Mouse (Mus musculus): ENCODE data around the gene Ikzf2. TPM values are rescaled to one million over a fixed set of nuclear protein-coding genes. Genes with fewer than 3 reads are reported as not detected.

Gene Ikzf2
- polyA plus RNA-seq, 1 experiment from 2014 or later = 3.8 TPM

DNA sequence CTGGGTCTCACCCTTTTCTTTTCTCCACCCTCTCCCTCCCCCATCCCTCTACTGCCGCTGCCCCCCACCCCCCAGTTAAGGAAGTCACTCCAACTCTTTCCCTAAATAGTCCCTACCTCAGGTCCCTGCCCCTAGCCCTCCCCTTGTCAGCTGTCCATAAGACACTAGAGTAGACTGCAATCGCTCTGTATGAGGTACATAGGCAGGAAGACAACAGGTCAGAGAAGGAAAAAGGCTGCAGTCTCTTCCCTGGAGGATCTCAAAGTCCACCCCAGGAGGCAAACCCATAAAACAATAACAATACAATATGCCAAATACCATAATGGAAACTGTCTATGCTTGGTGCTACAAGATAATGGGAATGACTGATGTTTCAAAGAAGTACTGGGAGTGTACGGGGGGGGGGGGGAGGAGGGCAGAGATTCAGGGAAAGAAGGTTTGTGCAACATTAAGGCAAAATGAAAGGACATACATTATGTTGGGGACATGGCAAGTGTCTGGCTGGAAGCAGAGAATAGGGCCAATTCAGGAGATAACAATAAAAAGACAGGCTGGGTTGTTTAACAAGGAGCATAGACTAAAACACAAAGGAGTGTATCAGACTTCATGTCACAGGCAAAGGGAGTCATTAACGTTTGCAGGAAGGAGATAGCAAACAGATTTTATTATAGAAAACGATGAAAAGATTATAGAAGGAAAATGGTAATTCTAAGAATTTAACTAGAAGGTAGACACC lies 30.8 kb downstream of the Ikzf2 start:
- H3K4me3 ChIP-seq (ENCODE audit: low read depth, low read length) = no peak overlapping the region
- no peaks in the 10 kb centered on the region for H3K4me1 ChIP-seq (ENCODE audit: control insufficient read depth, insufficient read depth, low read length)
- no peak overlapping the region for H3K4me2 ChIP-seq (ENCODE audit: low read length)
- no peak overlapping the region for H3K9ac ChIP-seq (ENCODE audit: low read depth, low read length)
- no peak for ATAC-seq
- H3K36me3 ChIP-seq (ENCODE audit: control insufficient read depth, insufficient read depth, low read length) = no peaks in the 10 kb centered on the region
- H3K27ac ChIP-seq (ENCODE audit: low read length) = no peak overlapping the region
- H3K27me3 ChIP-seq (ENCODE audit: control insufficient read depth, insufficient read depth, low read depth, low read length) = no peaks in the 10 kb centered on the region
- no peaks in the 10 kb centered on the region for H3K9me3 ChIP-seq (replicated peaks; ENCODE audit: control insufficient read depth, low read length, poor library complexity, severe bottlenecking)
- WGBS = 54% methylated on average over 5 of the region's 5 CpGs

GRCm38 (mm10) chr1:69655368-69655767 lies 31.7 kb downstream of the Ikzf2 start:
- Histone ChIP-seq H3K27me3 (ENCODE audit: control insufficient read depth, insufficient read depth, low read depth, low read length) (no peaks in the 10 kb centered on the region), H3K9me3 (replicated peaks; ENCODE audit: control insufficient read depth, low read length, poor library complexity, severe bottlenecking) (no peaks in the 10 kb centered on the region), H3K27ac (ENCODE audit: low read length) (no peak overlapping the region), H3K36me3 (ENCODE audit: control insufficient read depth, insufficient read depth, low read length) (no peaks in the 10 kb centered on the region), H3K4me2 (ENCODE audit: low read length) (no peak overlapping the region), H3K4me1 (ENCODE audit: control insufficient read depth, insufficient read depth, low read length) (no peaks in the 10 kb centered on the region), H3K4me3 (ENCODE audit: low read depth, low read length) (no peak overlapping the region), H3K9ac (ENCODE audit: low read depth, low read length) (no peak overlapping the region)
- no peak for ATAC-seq
- 95% methylated on average over 5 of the region's 5 CpGs for WGBS

DNA sequence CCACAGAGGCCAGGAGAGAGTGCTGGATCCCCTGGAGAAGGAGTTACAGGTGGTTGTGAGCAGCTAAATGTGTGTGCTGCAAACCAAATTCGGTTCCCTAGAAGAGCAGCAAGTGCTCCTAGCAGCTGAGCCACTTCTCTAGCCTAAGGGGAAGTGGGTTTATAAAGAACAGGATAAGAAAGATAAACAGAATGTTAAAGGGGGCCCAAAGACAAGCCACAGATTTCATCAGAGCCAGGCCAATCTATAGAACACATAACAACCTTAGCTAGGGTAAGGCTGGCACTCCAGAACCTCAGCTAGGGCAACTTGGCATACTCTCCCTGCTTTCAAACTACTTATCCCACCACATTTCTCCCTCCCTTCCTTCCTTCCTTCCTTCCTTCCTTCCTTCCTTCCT lies 32.1 kb downstream of the Ikzf2 start:
- no peaks in the 10 kb centered on the region for H3K36me3 ChIP-seq (ENCODE audit: control insufficient read depth, insufficient read depth, low read length)
- WGBS = 96% methylated on average over 1 of the region's 1 CpGs
- H3K4me3 ChIP-seq (ENCODE audit: low read depth, low read length) = no peak overlapping the region
- no peaks in the 10 kb centered on the region for H3K27me3 ChIP-seq (ENCODE audit: control insufficient read depth, insufficient read depth, low read depth, low read length)
- no peak for ATAC-seq
- H3K4me2 ChIP-seq (ENCODE audit: low read length) = no peak overlapping the region
- no peak overlapping the region for H3K9ac ChIP-seq (ENCODE audit: low read depth, low read length)
- no peaks in the 10 kb centered on the region for H3K9me3 ChIP-seq (replicated peaks; ENCODE audit: control insufficient read depth, low read length, poor library complexity, severe bottlenecking)
- no peaks in the 10 kb centered on the region for H3K4me1 ChIP-seq (ENCODE audit: control insufficient read depth, insufficient read depth, low read length)
- no peak overlapping the region for H3K27ac ChIP-seq (ENCODE audit: low read length)

- no peak for ATAC-seq
- H3K4me2 ChIP-seq (ENCODE audit: low read length) = no peak overlapping the region
- H3K9ac ChIP-seq (ENCODE audit: low read depth, low read length) = no peak overlapping the region
- H3K36me3 ChIP-seq (ENCODE audit: control insufficient read depth, insufficient read depth, low read length) = no peaks in the 10 kb centered on the region
- H3K4me3 ChIP-seq (ENCODE audit: low read depth, low read length) = no peak overlapping the region
- H3K27ac ChIP-seq (ENCODE audit: low read length) = no peak overlapping the region
- no peaks in the 10 kb centered on the region for H3K9me3 ChIP-seq (replicated peaks; ENCODE audit: control insufficient read depth, low read length, poor library complexity, severe bottlenecking)
- H3K4me1 ChIP-seq (ENCODE audit: control insufficient read depth, insufficient read depth, low read length) = no peaks in the 10 kb centered on the region
- no peaks in the 10 kb centered on the region for H3K27me3 ChIP-seq (ENCODE audit: control insufficient read depth, insufficient read depth, low read depth, low read length)
- 91% methylated on average over 2 of the region's 2 CpGs for WGBS
Observed at GRCm38 (mm10) chr1:69653419-69653818, 33.6 kb downstream of the Ikzf2 start.

GRCm38 (mm10) chr1:69643138-69643537 lies 43.9 kb downstream of the Ikzf2 start:
- Histone ChIP-seq H3K9me3 (replicated peaks; ENCODE audit: control insufficient read depth, low read length, poor library complexity, severe bottlenecking) (no peaks in the 10 kb centered on the region), H3K27ac (ENCODE audit: low read length) (no peak overlapping the region), H3K4me2 (ENCODE audit: low read length) (no peak overlapping the region), H3K9ac (ENCODE audit: low read depth, low read length) (no peak overlapping the region), H3K36me3 (ENCODE audit: control insufficient read depth, insufficient read depth, low read length) (no peaks in the 10 kb centered on the region), H3K4me3 (ENCODE audit: low read depth, low read length) (no peak overlapping the region), H3K4me1 (ENCODE audit: control insufficient read depth, insufficient read depth, low read length) (no peaks in the 10 kb centered on the region), H3K27me3 (ENCODE audit: control insufficient read depth, insufficient read depth, low read depth, low read length) (no peaks in the 10 kb centered on the region)
- ATAC-seq = no peak
- 80% methylated on average over 4 of the region's 4 CpGs for WGBS

DNA sequence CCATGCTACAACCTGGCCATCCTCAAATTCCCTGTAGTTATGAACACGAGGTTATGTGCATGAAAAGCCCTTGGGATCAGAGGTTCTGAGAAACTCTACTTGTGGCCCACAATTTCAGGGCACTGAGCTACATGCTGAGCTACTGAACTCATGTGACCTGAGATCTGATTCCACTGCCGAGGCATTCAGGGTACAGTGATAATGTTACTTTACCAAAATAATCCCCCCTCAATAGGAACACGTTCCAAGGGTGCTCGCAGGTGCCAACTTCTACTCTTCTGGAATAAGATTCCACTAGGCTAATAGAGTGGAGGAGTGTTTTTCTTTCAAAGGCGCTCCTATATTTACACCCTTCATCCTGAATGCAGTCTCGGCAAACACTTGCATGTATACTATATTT lies 45.1 kb downstream of the Ikzf2 start:
- Histone ChIP-seq H3K4me3 (ENCODE audit: low read depth, low read length) (no peak overlapping the region), H3K36me3 (ENCODE audit: control insufficient read depth, insufficient read depth, low read length) (no peaks in the 10 kb centered on the region), H3K9me3 (replicated peaks; ENCODE audit: control insufficient read depth, low read length, poor library complexity, severe bottlenecking) (no peaks in the 10 kb centered on the region), H3K4me2 (ENCODE audit: low read length) (no peak overlapping the region), H3K4me1 (ENCODE audit: control insufficient read depth, insufficient read depth, low read length) (no peaks in the 10 kb centered on the region), H3K27ac (ENCODE audit: low read length) (no peak overlapping the region), H3K9ac (ENCODE audit: low read depth, low read length) (no peak overlapping the region), H3K27me3 (ENCODE audit: control insufficient read depth, insufficient read depth, low read depth, low read length) (no peaks in the 10 kb centered on the region)
- 92% methylated on average over 6 of the region's 6 CpGs for whole genome bisulfite sequencing
- ATAC-seq = no peak

DNA sequence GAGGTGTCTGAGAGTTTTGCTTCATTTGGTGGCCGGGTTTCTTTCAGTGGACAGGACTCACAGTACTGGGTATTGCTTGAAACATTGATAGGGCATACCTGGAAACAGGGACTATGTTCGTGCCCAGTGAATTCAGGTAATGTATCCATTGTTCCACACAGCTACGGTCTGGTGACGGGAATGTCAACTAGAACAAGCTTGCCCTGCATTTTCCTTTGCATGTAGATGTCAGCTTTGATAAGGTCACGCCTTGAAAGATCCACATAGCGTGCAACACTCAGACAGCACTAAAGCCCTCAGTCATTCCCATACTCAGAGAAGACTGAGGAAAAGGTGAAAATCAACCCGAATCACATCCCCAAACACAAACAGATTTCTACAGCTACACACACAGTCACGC lies 48.7 kb downstream of the Ikzf2 start:
- no peak for ATAC-seq
- WGBS = 91% methylated on average over 8 of the region's 8 CpGs
- H3K27me3 ChIP-seq (ENCODE audit: control insufficient read depth, insufficient read depth, low read depth, low read length) = no peaks in the 10 kb centered on the region
- no peak overlapping the region for H3K27ac ChIP-seq (ENCODE audit: low read length)
- H3K9ac ChIP-seq (ENCODE audit: low read depth, low read length) = no peak overlapping the region
- H3K4me1 ChIP-seq (ENCODE audit: control insufficient read depth, insufficient read depth, low read length) = no peaks in the 10 kb centered on the region
- H3K4me2 ChIP-seq (ENCODE audit: low read length) = no peak overlapping the region
- H3K9me3 ChIP-seq (replicated peaks; ENCODE audit: control insufficient read depth, low read length, poor library complexity, severe bottlenecking) = no peaks in the 10 kb centered on the region
- no peaks in the 10 kb centered on the region for H3K36me3 ChIP-seq (ENCODE audit: control insufficient read depth, insufficient read depth, low read length)
- H3K4me3 ChIP-seq (ENCODE audit: low read depth, low read length) = no peak overlapping the region

- Histone ChIP-seq H3K4me1 (ENCODE audit: control insufficient read depth, insufficient read depth, low read length) (no peaks in the 10 kb centered on the region), H3K27ac (ENCODE audit: low read length) (no peak overlapping the region), H3K27me3 (ENCODE audit: control insufficient read depth, insufficient read depth, low read depth, low read length) (no peaks in the 10 kb centered on the region), H3K4me3 (ENCODE audit: low read depth, low read length) (no peak overlapping the region), H3K36me3 (ENCODE audit: control insufficient read depth, insufficient read depth, low read length) (no peaks in the 10 kb centered on the region), H3K4me2 (ENCODE audit: low read length) (no peak overlapping the region), H3K9ac (ENCODE audit: low read depth, low read length) (no peak overlapping the region), H3K9me3 (replicated peaks; ENCODE audit: control insufficient read depth, low read length, poor library complexity, severe bottlenecking) (no peaks in the 10 kb centered on the region)
- WGBS = 71% methylated on average over 3 of the region's 3 CpGs
- no peak for ATAC-seq
Observed at GRCm38 (mm10) chr1:69637907-69638306, 49.1 kb downstream of the Ikzf2 start.

DNA sequence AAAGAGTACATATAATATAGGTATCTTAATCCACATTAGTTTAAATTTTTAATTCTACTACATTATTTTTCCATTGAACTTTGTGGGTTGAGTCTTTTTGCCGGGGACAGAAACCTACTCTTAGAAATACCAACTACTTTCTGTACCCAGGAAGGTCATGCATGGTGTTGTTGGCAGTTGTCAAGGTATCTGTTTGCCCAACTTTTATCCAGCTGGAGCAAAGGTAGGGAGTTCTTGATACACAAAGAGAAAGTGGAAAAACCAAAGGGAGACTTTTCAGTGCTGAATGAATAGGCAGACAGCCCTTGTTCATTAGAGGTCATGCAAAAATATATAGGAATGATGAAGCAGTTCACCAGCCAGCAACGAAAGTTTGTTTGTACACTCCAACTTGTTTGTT lies 52.8 kb downstream of the Ikzf2 start:
- Histone ChIP-seq H3K4me1 (ENCODE audit: control insufficient read depth, insufficient read depth, low read length) (no peaks in the 10 kb centered on the region), H3K9ac (ENCODE audit: low read depth, low read length) (no peak overlapping the region)
- WGBS = 94% methylated on average over 2 of the region's 2 CpGs

More for the DNA sequence above, 52.8 kb downstream of the Ikzf2 start:
- Histone ChIP-seq H3K9me3 (replicated peaks; ENCODE audit: control insufficient read depth, low read length, poor library complexity, severe bottlenecking) (no peaks in the 10 kb centered on the region), H3K4me3 (ENCODE audit: low read depth, low read length) (no peak overlapping the region), H3K27me3 (ENCODE audit: control insufficient read depth, insufficient read depth, low read depth, low read length) (no peaks in the 10 kb centered on the region), H3K27ac (ENCODE audit: low read length) (no peak overlapping the region), H3K4me2 (ENCODE audit: low read length) (no peak overlapping the region), H3K36me3 (ENCODE audit: control insufficient read depth, insufficient read depth, low read length) (no peaks in the 10 kb centered on the region)
- ATAC-seq = no peak

Data from midbrain, embryonic 16.5 days (tissue).